Mouse (Mus musculus) urinary bladder, adult 18-20 months (tissue): ENCODE results near the gene Gm38392.

ENCODE experiments used
- DNase-seq, 2 experiments: peaks; one replicate each; pipeline ENCODE4 v3.0.0; 2022; ENCODE audit warnings: low spot score in 2 of 2, mixed read lengths in 2 of 2

Gene Gm38392

DNA sequence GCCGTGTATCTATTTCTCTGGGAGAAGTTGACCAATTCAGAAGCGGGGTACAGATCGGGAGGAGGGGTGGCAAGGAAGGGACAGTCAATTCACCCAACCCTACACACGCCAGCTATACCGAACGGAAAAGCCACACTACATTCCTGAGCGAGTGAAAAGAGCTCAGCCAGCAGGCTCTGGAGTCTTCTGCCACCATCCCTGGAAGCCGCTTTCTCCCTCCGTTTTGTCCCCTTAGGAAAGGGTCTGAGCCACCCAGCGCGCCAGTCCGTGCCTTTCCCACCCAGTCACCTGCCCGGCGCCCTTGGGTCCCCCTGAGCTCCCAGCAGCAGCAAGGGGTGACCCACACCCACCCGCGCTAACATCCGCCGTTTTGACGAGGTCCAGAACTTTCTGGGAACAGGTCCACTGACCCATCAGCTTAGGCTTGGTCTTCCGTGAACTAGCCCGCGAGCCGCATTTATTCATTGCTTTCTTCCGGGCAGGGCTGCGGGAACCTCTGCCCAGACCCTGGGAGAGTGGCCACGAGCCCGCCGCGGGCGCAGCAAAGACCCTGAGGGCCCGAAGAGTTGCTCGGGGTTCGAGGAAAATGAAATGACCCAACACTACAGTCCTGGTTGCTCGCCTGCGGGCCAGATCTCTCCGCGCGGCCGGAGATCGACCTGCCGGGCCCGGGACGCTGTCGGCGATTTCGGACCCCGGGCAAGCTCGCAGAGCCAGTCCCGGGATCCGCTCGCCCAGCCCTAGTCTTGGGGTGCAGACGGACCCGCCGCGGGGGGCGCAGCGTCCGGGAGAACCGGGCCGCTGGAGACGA lies 86.6 kb downstream of the Gm38392 start:
- peak in 1 of 2 experiments; percentile 28 for DNase-seq

- no peak for DNase-seq
Measured at GRCm38 (mm10) chr3:88199541-88200110, 87.4 kb downstream of the Gm38392 start.

- DNase-seq: no peak
Measured at GRCm38 (mm10) chr3:88198505-88199020, 88.4 kb downstream of the Gm38392 start.

- no peak for DNase-seq
Measured at GRCm38 (mm10) chr3:88197741-88198504, 89.1 kb downstream of the Gm38392 start.
